ENCODE assay signal across 25 mouse cellular contexts in the genomic region with DNA sequence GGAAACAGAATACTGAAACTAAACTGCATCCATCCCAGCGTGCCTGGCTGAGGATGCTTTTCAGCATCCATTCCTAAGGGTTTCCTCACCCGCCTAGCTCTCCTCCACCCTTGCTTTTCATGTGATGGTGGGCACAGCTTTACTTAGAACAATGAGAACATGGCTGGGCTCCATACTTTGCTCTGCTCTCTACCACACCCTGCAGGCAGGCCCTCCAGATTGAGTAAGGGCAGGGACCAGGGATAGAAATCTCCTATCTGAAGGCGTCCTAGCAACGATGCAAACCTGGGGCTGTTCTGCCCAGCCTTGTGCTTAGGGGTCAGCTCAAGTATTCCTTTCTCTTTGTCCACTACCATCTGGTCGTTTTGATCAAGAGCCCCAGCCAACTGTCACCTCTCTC.
DNase-seq lines count a peak whose midpoint lies in the region; ATAC-seq and TF ChIP-seq lines count a peak whose summit lies in the region.
"Had no signal": no experiment of that assay in that cellular context is flagged by ENCODE, and none has a peak within 500 bp of the region (broad histone marks: within the 10 kb centered on the region; RNA-seq: fewer than 3 reads in every experiment).

No protein-coding gene starts in this region.

- H3K4me3 ChIP-seq in hindbrain, embryonic 11.5 days (ENCODE audit: low read depth, low read length) = no peak overlapping the region
- H3K4me3 ChIP-seq in hindbrain, embryonic 14.5 days (replicated peaks; ENCODE audit: low read length) = no peak overlapping the region
- no peak overlapping the region for H3K4me3 ChIP-seq in lung, postnatal 0 days (ENCODE audit: low read depth, low read length)
- H3K4me3 ChIP-seq: embryonic facial prominence, embryonic 10.5 days; forebrain, embryonic 12.5 days; heart, embryonic 15.5 days; left cerebral cortex, adult 2 months; midbrain, embryonic 12.5 days had no signal

- 59% methylated on average over 5 of the region's 5 CpGs for WGBS in hindbrain, embryonic 11.5 days
- WGBS in hindbrain, embryonic 14.5 days = 56% methylated on average over 5 of the region's 5 CpGs
- 50% methylated on average over 5 of the region's 5 CpGs for WGBS in lung, postnatal 0 days

- no peak for TF ChIP-seq EP300 in lung, postnatal 0 days (IDR thresholded peaks at IDR 0.05)

- DNase-seq in embryo, embryonic 10.5 days (ENCODE audit: low spot score) = peak; percentile 35
- DNase-seq in embryo, embryonic 11 days = no peak
- no peak for DNase-seq in hindbrain, embryonic 11.5 days (ENCODE audit: low spot score)
- no peak for DNase-seq in hindbrain, embryonic 14.5 days (ENCODE audit: low spot score)
- no peak for DNase-seq in lung, postnatal 0 days (ENCODE audit: low spot score)
- DNase-seq in lung, postnatal 4 days = no peak
- DNase-seq in retina, postnatal 1 day = peak; percentile 25
- DNase-seq: adrenal gland, postnatal 10 days; cerebellum, adult 11-12 months; gastrocnemius, postnatal 14 days; heart, adult 18-20 months; kidney, adult 2 months; kidney, postnatal 14 days; left cerebral cortex, postnatal 4 days; liver; lung, adult 18-20 months; right cerebral cortex, postnatal 4 days had no signal

- no peak for ATAC-seq in hindbrain, embryonic 11.5 days (ENCODE audit: low FRiP score)
- ATAC-seq in hindbrain, embryonic 14.5 days (ENCODE audit: low FRiP score) = no peak
- ATAC-seq in lung, postnatal 0 days = no peak
- ATAC-seq: activated CD4-positive, CD25-positive, alpha-beta regulatory T cell, adult 4 months; CD4-positive, CD25-positive, alpha-beta regulatory T cell, adult 4 months had no signal

- peaks cover 4% of the 10 kb centered on the region; the same call in 1 of the 2 replicates for H3K4me1 ChIP-seq in hindbrain, embryonic 11.5 days (replicated peaks; ENCODE audit: control insufficient read depth, insufficient read depth, low read length)
- H3K4me1 ChIP-seq in hindbrain, embryonic 14.5 days (replicated peaks; ENCODE audit: control insufficient read depth, insufficient read depth, low read length) = peaks cover 45% of the 10 kb centered on the region
- no peaks in the 10 kb centered on the region for H3K4me1 ChIP-seq in lung, postnatal 0 days (ENCODE audit: insufficient read depth, low read depth, low read length)

- peak overlapping the region; percentile 39; the same call in 1 of the 2 replicates for H3K27ac ChIP-seq in hindbrain, embryonic 11.5 days (ENCODE audit: low read depth, low read length)
- H3K27ac ChIP-seq in hindbrain, embryonic 14.5 days = no peak overlapping the region
- H3K27ac ChIP-seq in lung, postnatal 0 days (ENCODE audit: low read length) = no peak overlapping the region
- H3K27ac ChIP-seq: embryonic facial prominence, embryonic 10.5 days; forebrain, embryonic 12.5 days; heart, embryonic 15.5 days; left cerebral cortex, adult 2 months; macrophage had no signal

- no peaks in the 10 kb centered on the region for H3K36me3 ChIP-seq in hindbrain, embryonic 11.5 days (ENCODE audit: control insufficient read depth, insufficient read depth, low read length)
- H3K36me3 ChIP-seq in hindbrain, embryonic 14.5 days (replicated peaks; ENCODE audit: control insufficient read depth, insufficient read depth) = no peaks in the 10 kb centered on the region
- H3K36me3 ChIP-seq in lung, postnatal 0 days (ENCODE audit: insufficient read depth, low read length) = no peaks in the 10 kb centered on the region
- H3K36me3 ChIP-seq: embryonic facial prominence, embryonic 10.5 days; forebrain, embryonic 12.5 days; heart, embryonic 15.5 days; midbrain, embryonic 12.5 days had no signal

- H3K9ac ChIP-seq in hindbrain, embryonic 11.5 days (ENCODE audit: low read depth, low read length) = no peak overlapping the region
- no peak overlapping the region for H3K9ac ChIP-seq in hindbrain, embryonic 14.5 days
- H3K9ac ChIP-seq in lung, postnatal 0 days (replicated peaks; ENCODE audit: low read depth) = no peak overlapping the region
- H3K9ac ChIP-seq: forebrain, embryonic 12.5 days; heart, embryonic 15.5 days; midbrain, embryonic 12.5 days had no signal

- peak; percentile 17; the same call in 1 of the 2 replicates for TF ChIP-seq CTCF in lung, postnatal 0 days (IDR thresholded peaks at IDR 0.05)

- no peaks in the 10 kb centered on the region for H3K27me3 ChIP-seq in hindbrain, embryonic 11.5 days (ENCODE audit: control insufficient read depth, insufficient read depth, low read length)
- no peaks in the 10 kb centered on the region for H3K27me3 ChIP-seq in hindbrain, embryonic 14.5 days (ENCODE audit: control insufficient read depth, insufficient read depth, low read length)
- H3K27me3 ChIP-seq in lung, postnatal 0 days (replicated peaks; ENCODE audit: insufficient read depth, low read length) = no peaks in the 10 kb centered on the region

- no peaks in the 10 kb centered on the region for H3K9me3 ChIP-seq in hindbrain, embryonic 11.5 days (ENCODE audit: control insufficient read depth, low read length)
- no peaks in the 10 kb centered on the region for H3K9me3 ChIP-seq in hindbrain, embryonic 14.5 days (ENCODE audit: control insufficient read depth, low read length)
- H3K9me3 ChIP-seq in lung, postnatal 0 days (ENCODE audit: low read length) = no peaks in the 10 kb centered on the region
- H3K9me3 ChIP-seq: embryonic facial prominence, embryonic 10.5 days; forebrain, embryonic 12.5 days; heart, embryonic 15.5 days; midbrain, embryonic 12.5 days had no signal

- no peak overlapping the region for H3K4me2 ChIP-seq in hindbrain, embryonic 11.5 days (replicated peaks; ENCODE audit: low read depth, low read length)
- H3K4me2 ChIP-seq in hindbrain, embryonic 14.5 days (replicated peaks) = no peak overlapping the region
- no peak overlapping the region for H3K4me2 ChIP-seq in lung, postnatal 0 days (replicated peaks; ENCODE audit: low read depth, low read length)
- H3K4me2 ChIP-seq: forebrain, embryonic 12.5 days; heart, embryonic 15.5 days; midbrain, embryonic 12.5 days had no signal

Comparison
In these comparisons a context has a peak if more than half of its experiments do, and no peak if none do; other contexts are left out.
1. DNase-seq: peak in embryo, embryonic 10.5 days (single experiment) and retina, postnatal 1 day (single experiment); none in embryo, embryonic 11 days (single experiment), hindbrain, embryonic 11.5 days (single experiment), hindbrain, embryonic 14.5 days (single experiment), lung, postnatal 0 days (single experiment) and lung, postnatal 4 days (0 of 2).